Mouse (Mus musculus) CH12.LX (cell line): Measurements from ENCODE around the gene Cenpu.

Source experiments
- CHD2 ChIP-seq: IDR thresholded peaks from 2 replicates; pipeline ENCODE4 v1.6.1; 2011; ENCODE audit warnings: low read length, improper control_type of control experiment
- CTCF ChIP-seq, 2 experiments: IDR thresholded peaks in 1 of 2; conservative IDR thresholded peaks in 1 of 2; 2 replicates each; pipeline ENCODE4 v1.5.1; 2011 to 2012; ENCODE audit warnings: low read depth in 2 of 2, low read length in 2 of 2, improper control_type of control experiment in 1 of 2, inconsistent platforms in 1 of 2, mild to moderate bottlenecking in 1 of 2, moderate library complexity in 1 of 2
- E2F4 ChIP-seq: IDR thresholded peaks from 2 replicates; pipeline ENCODE4 v1.6.1; 2011; ENCODE audit warnings: low read depth, low read length, improper control_type of control experiment; ENCODE audit not compliant: insufficient replicate concordance
- ELF1 ChIP-seq: IDR thresholded peaks from 2 replicates; pipeline ENCODE4 v1.6.1; 2014; ENCODE audit warnings: low read depth, mild to moderate bottlenecking, inconsistent platforms, low read length, improper control_type of control experiment
- MAX ChIP-seq: IDR thresholded peaks from 2 replicates; pipeline ENCODE4 v1.6.1; 2011; ENCODE audit warnings: low read length, improper control_type of control experiment
- NRF1 ChIP-seq: IDR thresholded peaks from 2 replicates; pipeline ENCODE4 v1.6.1; 2014; ENCODE audit warnings: low read depth, mild to moderate bottlenecking, inconsistent platforms, low read length, improper control_type of control experiment, moderate library complexity
- POLR2A ChIP-seq: IDR thresholded peaks from 2 replicates; pipeline ENCODE4 v1.6.1; 2011; ENCODE audit warnings: low read depth, mild to moderate bottlenecking, improper control_type of control experiment, low read length
- TBP ChIP-seq: conservative IDR thresholded peaks from 2 replicates; pipeline ENCODE4 v1.6.1; 2011; ENCODE audit warnings: low read depth, low read length, improper control_type of control experiment
- ZKSCAN1 ChIP-seq: IDR thresholded peaks from 2 replicates; pipeline ENCODE4 v1.6.1; 2012; ENCODE audit warnings: low read depth, inconsistent platforms, low read length, improper control_type of control experiment, borderline replicate concordance
- ZNF384 ChIP-seq: IDR thresholded peaks from 2 replicates; pipeline ENCODE4 v1.6.1; 2012; ENCODE audit warnings: low read depth, low read length, improper control_type of control experiment, inconsistent platforms

- TF ChIP-seq ELF1 (no peak), CTCF (conservative IDR thresholded peaks at IDR 0.05 in 1 of 2, IDR thresholded peaks at IDR 0.05 in 1 of 2; ENCODE audit: low read depth in 2 of 2, low read length in 2 of 2) (no peak), POLR2A (no peak), NRF1 (no peak), CHD2 (no peak), TBP (no peak), MAX (no peak), ZKSCAN1 (no peak), E2F4 (no peak), ZNF384 (no peak)
Observed at GRCm38 (mm10) chr8:46606930-46607329, 55.1 kb downstream of the Cenpu start.
